21 mouse cellular contexts compared by ENCODE assay signal in the genomic region with DNA sequence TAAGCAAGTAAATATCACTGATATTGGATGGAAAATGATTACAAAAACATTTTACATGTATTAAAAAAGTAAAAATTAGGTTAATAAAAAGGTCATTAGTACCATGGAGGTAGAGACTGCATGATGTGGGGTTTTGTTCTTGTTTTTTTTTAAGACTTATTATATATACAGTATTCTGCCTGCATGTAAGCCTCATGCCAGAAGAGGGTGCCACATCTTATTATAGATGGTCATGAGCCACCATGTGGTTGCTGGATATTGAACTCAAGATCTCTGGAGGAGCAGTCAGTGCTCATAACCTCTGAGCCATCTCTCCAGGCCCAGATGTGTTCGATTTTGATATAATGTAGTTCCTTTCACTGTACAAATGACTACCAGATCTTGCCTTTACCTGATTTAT. TPM values are rescaled to one million over a fixed set of nuclear protein-coding genes. Genes with fewer than 3 reads are reported as not detected.
DNase-seq lines count a peak whose midpoint lies in the region; ATAC-seq and TF ChIP-seq lines count a peak whose summit lies in the region.
"Had no signal": no experiment of that assay in that cellular context is flagged by ENCODE, and none has a peak within 500 bp of the region (broad histone marks: within the 10 kb centered on the region; RNA-seq: fewer than 3 reads in every experiment).

No protein-coding gene starts in this region.

- H3K9ac ChIP-seq in lung, embryonic 14.5 days: no peak overlapping the region
- H3K9ac ChIP-seq: embryonic facial prominence, embryonic 12.5 days; forebrain, embryonic 15.5 days; heart, embryonic 15.5 days; limb, embryonic 15.5 days; neural tube, embryonic 12.5 days had no signal

- no peak for TF ChIP-seq CTCF in lung, embryonic 14.5 days (IDR thresholded peaks at IDR 0.05; ENCODE audit: low read depth)

- intact Hi-C loops in heart, postnatal 36 days (cut with DNase I): loop anchor here (10.0 kb wide), 2 partner anchors 815 to 1055 kb away; no protein-coding TSS in a partner anchor

- no peak overlapping the region for H3K27ac ChIP-seq in lung, embryonic 14.5 days (ENCODE audit: low read depth)
- no peak overlapping the region for H3K27ac ChIP-seq in embryonic facial prominence, embryonic 10.5 days (replicated peaks)
- H3K27ac ChIP-seq: embryonic facial prominence, embryonic 12.5 days; forebrain, embryonic 15.5 days; heart, embryonic 15.5 days; hindbrain, embryonic 10.5 days; limb, embryonic 15.5 days; neural tube, embryonic 12.5 days had no signal

- H3K4me3 ChIP-seq in lung, embryonic 14.5 days (ENCODE audit: low read depth, low read length): no peak overlapping the region
- H3K4me3 ChIP-seq in embryonic facial prominence, embryonic 10.5 days: no peak overlapping the region
- H3K4me3 ChIP-seq: embryonic facial prominence, embryonic 12.5 days; forebrain, embryonic 15.5 days; heart, embryonic 15.5 days; hindbrain, embryonic 10.5 days; limb, embryonic 15.5 days; megakaryocyte, embryonic 14.5 days; neural tube, embryonic 12.5 days had no signal

- H3K27me3 ChIP-seq in lung, embryonic 14.5 days (ENCODE audit: insufficient read depth, low read length): no peaks in the 10 kb centered on the region
- peaks cover 62% of the 10 kb centered on the region for H3K27me3 ChIP-seq in embryonic facial prominence, embryonic 10.5 days (replicated peaks; ENCODE audit: low read depth, poor library complexity, severe bottlenecking)
- H3K27me3 ChIP-seq: embryonic facial prominence, embryonic 12.5 days; forebrain, embryonic 15.5 days; heart, embryonic 15.5 days; limb, embryonic 15.5 days; neural tube, embryonic 12.5 days had no signal

- ATAC-seq in CD4-positive, CD25-positive, alpha-beta regulatory T cell, adult 4 months: no peak
- no peak for ATAC-seq in lung, embryonic 14.5 days (ENCODE audit: insufficient read depth)
- ATAC-seq: forebrain, embryonic 15.5 days had no signal

- no peak overlapping the region for H3K4me2 ChIP-seq in lung, embryonic 14.5 days
- H3K4me2 ChIP-seq: embryonic facial prominence, embryonic 12.5 days; forebrain, embryonic 15.5 days; heart, embryonic 15.5 days; limb, embryonic 15.5 days; neural tube, embryonic 12.5 days had no signal

- DNase-seq in CD4-positive, CD25-positive, alpha-beta regulatory T cell, adult 2 months (ENCODE audit: low read depth, low spot score): peak; percentile 37
- DNase-seq in lung, embryonic 14.5 days: peak; percentile 7
- no peak for DNase-seq in lung, postnatal 10 days
- DNase-seq in A20 (ENCODE audit: low read depth, low spot score): peak; percentile 31
- DNase-seq in induced T-regulatory cell, adult 2 months (ENCODE audit: low read depth): peak; percentile 41
- DNase-seq in embryonic facial prominence, embryonic 10.5 days (ENCODE audit: low spot score): no peak
- no peak for DNase-seq in heart, postnatal 36 days
- DNase-seq: adrenal gland, adult 8-10 months; cerebellum, adult 11-12 months; heart, adult 11 months; kidney, adult 11 months; lung, adult 18-20 months; spleen, adult 18-20 months had no signal

- 92% methylated on average over 1 of the region's 1 CpGs for WGBS in lung, embryonic 14.5 days
- 82% methylated on average over 1 of the region's 1 CpGs for WGBS in embryonic facial prominence, embryonic 10.5 days

- no peaks in the 10 kb centered on the region for H3K4me1 ChIP-seq in lung, embryonic 14.5 days (ENCODE audit: insufficient read depth)
- H3K4me1 ChIP-seq in embryonic facial prominence, embryonic 10.5 days: no peaks in the 10 kb centered on the region
- H3K4me1 ChIP-seq: embryonic facial prominence, embryonic 12.5 days; forebrain, embryonic 15.5 days; heart, embryonic 15.5 days; hindbrain, embryonic 10.5 days; limb, embryonic 15.5 days; neural tube, embryonic 12.5 days had no signal

- H3K9me3 ChIP-seq in lung, embryonic 14.5 days (ENCODE audit: low read depth, low read length): no peaks in the 10 kb centered on the region
- no peaks in the 10 kb centered on the region for H3K9me3 ChIP-seq in embryonic facial prominence, embryonic 10.5 days
- H3K9me3 ChIP-seq: embryonic facial prominence, embryonic 12.5 days; forebrain, embryonic 15.5 days; heart, embryonic 15.5 days; hindbrain, embryonic 10.5 days; limb, embryonic 15.5 days; megakaryocyte, embryonic 14.5 days; neural tube, embryonic 12.5 days had no signal

- H3K36me3 ChIP-seq in lung, embryonic 14.5 days (ENCODE audit: insufficient read depth): no peaks in the 10 kb centered on the region
- H3K36me3 ChIP-seq in embryonic facial prominence, embryonic 10.5 days (replicated peaks): no peaks in the 10 kb centered on the region
- H3K36me3 ChIP-seq: embryonic facial prominence, embryonic 12.5 days; forebrain, embryonic 15.5 days; heart, embryonic 15.5 days; hindbrain, embryonic 10.5 days; limb, embryonic 15.5 days; neural tube, embryonic 12.5 days had no signal

RNA-seq across cellular contexts. Expression of gene Car5b, which starts 27.9 kb away (rescaled TPM):
- 1 to 10 TPM; 2.5 to 2.9 TPM for polyA plus RNA-seq in CD4-positive, CD25-positive, alpha-beta regulatory T cell, adult 4 months (2017; shearing (Covaris generic))
- 0.68 and 0.71 TPM in 2 replicates for polyA plus RNA-seq in lung, embryonic 14.5 days (2014; fragmentation: Nextera tagmentation; extraction: Ambion mirVana)
- 0.34 TPM in 2 replicates for polyA plus RNA-seq in embryonic facial prominence, embryonic 10.5 days (2016; fragmentation: Nextera tagmentation; extraction: Ambion mirVana)
- 1 to 10 TPM in 1 of 2 experiments, under 1 TPM in 1; 0.65 to 1.7 TPM for total RNA-seq in heart, postnatal 36 days (2021)

RNA-seq across cellular contexts. Expression of gene Zrsr2, which starts 41.4 kb away (rescaled TPM):
- polyA plus RNA-seq in CD4-positive, CD25-positive, alpha-beta regulatory T cell, adult 4 months (2017; shearing (Covaris generic)): 10 to 100 TPM; 39.8 to 45.1 TPM
- 50.4 and 53.1 TPM in 2 replicates for polyA plus RNA-seq in lung, embryonic 14.5 days (2014; fragmentation: Nextera tagmentation; extraction: Ambion mirVana)
- 67.8 and 82.6 TPM in 2 replicates for polyA plus RNA-seq in embryonic facial prominence, embryonic 10.5 days (2016; fragmentation: Nextera tagmentation; extraction: Ambion mirVana)
- 10 to 100 TPM; 13.8 to 14.9 TPM for total RNA-seq in heart, postnatal 36 days (2021)

Comparison
In these comparisons a context has a peak if more than half of its experiments do, and no peak if none do; other contexts are left out.
1. DNase-seq: peak in CD4-positive, CD25-positive, alpha-beta regulatory T cell, adult 2 months (single experiment), lung, embryonic 14.5 days (single experiment), A20 (single experiment) and induced T-regulatory cell, adult 2 months (single experiment); none in lung, postnatal 10 days (single experiment), embryonic facial prominence, embryonic 10.5 days (single experiment) and heart, postnatal 36 days (0 of 2).